Mouse (Mus musculus): ENCODE measurements around the gene Psenen. TPM values are rescaled to one million over a fixed set of nuclear protein-coding genes. Genes with fewer than 3 reads are reported as not detected.
A peak's percentile ranks its signal among the peaks of the same experiment; 100 is the strongest.

Gene Psenen
- 72.0 and 90.4 TPM in 2 replicates for total RNA-seq (2014; rRNA removed)
- 154 and 155 TPM in 2 replicates for polyA plus RNA-seq (2015; fragmentation: Nextera tagmentation; extraction: Ambion mirVana)

GRCm38 (mm10) chr7:30563117-30563905, at the start of gene Psenen, which contains the start of the genes U2af1l4 and Gm49396:
Gene Psenen, minus strand, starts transcription at chr7:30563627.
Gene U2af1l4, plus strand, starts transcription at chr7:30563301.
Gene Gm49396, plus strand, starts transcription at chr7:30563344.
- peak within 1 kb of the TSS; percentile 63 for H3K4me3 ChIP-seq (ENCODE audit: low read length)
- WGBS: under 1% methylated on average over 45 of the region's 45 CpGs
- peaks cover 8% of the 10 kb centered on the region for H3K4me1 ChIP-seq (ENCODE audit: insufficient read depth, low read length)
- ATAC-seq (peak; percentile 87), DNase-seq (ENCODE audit: low spot score) (peak; percentile 99)
- peak within 1 kb of the TSS; percentile 89 for H3K27ac ChIP-seq
- peak within 1 kb of the TSS; percentile 90 for H3K4me2 ChIP-seq (ENCODE audit: low read depth, low read length)
- H3K27me3 ChIP-seq (ENCODE audit: insufficient read depth, low read length): no peaks in the 10 kb centered on the region
- H3K9ac ChIP-seq (replicated peaks; ENCODE audit: low read length): peak within 1 kb of the TSS; percentile 65
- no peaks in the 10 kb centered on the region for H3K9me3 ChIP-seq (ENCODE audit: low read length)
- peaks cover 26% of the 10 kb centered on the region for H3K36me3 ChIP-seq (ENCODE audit: insufficient read depth, low read length)
- TF ChIP-seq CTCF (IDR thresholded peaks at IDR 0.05; ENCODE audit: low read depth): 0 out of 2 replicates have a peak, but pooled peaks have one; percentile 9

GRCm38 (mm10) chr7:30612654-30613402, 49.4 kb upstream of the Psenen start, which contains the start of gene Upk1a:
Gene Upk1a, minus strand, starts transcription at chr7:30612847.
- no peaks in the 10 kb centered on the region for H3K4me1 ChIP-seq (ENCODE audit: insufficient read depth, low read length)
- H3K36me3 ChIP-seq (ENCODE audit: insufficient read depth, low read length): peaks cover 12% of the 10 kb centered on the region; the same call in 1 of the 2 replicates
- no peaks in the 10 kb centered on the region for H3K9me3 ChIP-seq (ENCODE audit: low read length)
- ATAC-seq (no peak), DNase-seq (ENCODE audit: low spot score) (no peak)
- WGBS: 85% methylated on average over 8 of the region's 8 CpGs
- no peak within 1 kb of the TSS for H3K9ac ChIP-seq (replicated peaks; ENCODE audit: low read length)
- H3K4me2 ChIP-seq (ENCODE audit: low read depth, low read length): no peak within 1 kb of the TSS
- H3K4me3 ChIP-seq (ENCODE audit: low read length): no peak within 1 kb of the TSS
- no peak for TF ChIP-seq CTCF (IDR thresholded peaks at IDR 0.05; ENCODE audit: low read depth)
- no peak within 1 kb of the TSS for H3K27ac ChIP-seq
- H3K27me3 ChIP-seq (ENCODE audit: insufficient read depth, low read length): no peaks in the 10 kb centered on the region

DNA sequence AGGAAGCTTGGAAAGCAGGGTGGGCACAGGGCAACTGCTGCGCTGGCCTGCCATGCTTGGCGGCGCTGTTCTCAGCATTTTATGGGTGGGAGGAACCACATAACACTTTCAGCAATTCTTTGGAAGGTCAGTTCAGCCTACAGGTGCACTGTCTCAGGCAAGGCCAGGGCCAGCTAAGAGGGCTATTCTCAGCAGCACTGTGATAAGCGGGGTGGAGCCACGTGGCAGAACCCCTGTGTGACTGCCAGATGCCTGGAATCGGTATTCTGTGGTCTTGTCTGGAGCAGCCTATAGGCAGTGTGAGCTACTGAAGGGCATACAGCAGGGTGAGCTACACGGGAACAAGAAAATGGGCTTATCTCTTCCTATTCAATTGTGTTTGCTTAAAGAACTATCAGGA, 46.6 kb upstream of the Psenen start:
- no peaks in the 10 kb centered on the region for H3K36me3 ChIP-seq (ENCODE audit: insufficient read depth, low read length)
- no peak overlapping the region for H3K4me3 ChIP-seq (ENCODE audit: low read length)
- no peak overlapping the region for H3K9ac ChIP-seq (replicated peaks; ENCODE audit: low read length)
- DNase-seq (ENCODE audit: low spot score) (no peak), ATAC-seq (no peak)
- TF ChIP-seq CTCF (IDR thresholded peaks at IDR 0.05; ENCODE audit: low read depth): no peak
- no peaks in the 10 kb centered on the region for H3K9me3 ChIP-seq (ENCODE audit: low read length)
- H3K4me1 ChIP-seq (ENCODE audit: insufficient read depth, low read length): no peaks in the 10 kb centered on the region
- H3K27me3 ChIP-seq (ENCODE audit: insufficient read depth, low read length): no peaks in the 10 kb centered on the region
- no peak overlapping the region for H3K4me2 ChIP-seq (ENCODE audit: low read depth, low read length)
- 66% methylated on average over 7 of the region's 7 CpGs for WGBS
- no peak overlapping the region for H3K27ac ChIP-seq

- H3K9me3 ChIP-seq (ENCODE audit: low read length): no peaks in the 10 kb centered on the region
- H3K4me3 ChIP-seq (ENCODE audit: low read length): no peak overlapping the region
- H3K27ac ChIP-seq: no peak overlapping the region
- no peak overlapping the region; the same call in 1 of the 2 replicates for H3K9ac ChIP-seq (replicated peaks; ENCODE audit: low read length)
- TF ChIP-seq CTCF (IDR thresholded peaks at IDR 0.05; ENCODE audit: low read depth): no peak
- WGBS: 55% methylated on average over 14 of the region's 16 CpGs
- no peaks in the 10 kb centered on the region for H3K36me3 ChIP-seq (ENCODE audit: insufficient read depth, low read length)
- ATAC-seq: no peak
- no peaks in the 10 kb centered on the region for H3K27me3 ChIP-seq (ENCODE audit: insufficient read depth, low read length)
- H3K4me1 ChIP-seq (ENCODE audit: insufficient read depth, low read length): no peaks in the 10 kb centered on the region
- H3K4me2 ChIP-seq (ENCODE audit: low read depth, low read length): no peak overlapping the region
- DNase-seq (ENCODE audit: low spot score): no peak
These were observed 45.0 kb upstream of the Psenen start for GRCm38 (mm10) chr7:30608476-30608875.

DNA sequence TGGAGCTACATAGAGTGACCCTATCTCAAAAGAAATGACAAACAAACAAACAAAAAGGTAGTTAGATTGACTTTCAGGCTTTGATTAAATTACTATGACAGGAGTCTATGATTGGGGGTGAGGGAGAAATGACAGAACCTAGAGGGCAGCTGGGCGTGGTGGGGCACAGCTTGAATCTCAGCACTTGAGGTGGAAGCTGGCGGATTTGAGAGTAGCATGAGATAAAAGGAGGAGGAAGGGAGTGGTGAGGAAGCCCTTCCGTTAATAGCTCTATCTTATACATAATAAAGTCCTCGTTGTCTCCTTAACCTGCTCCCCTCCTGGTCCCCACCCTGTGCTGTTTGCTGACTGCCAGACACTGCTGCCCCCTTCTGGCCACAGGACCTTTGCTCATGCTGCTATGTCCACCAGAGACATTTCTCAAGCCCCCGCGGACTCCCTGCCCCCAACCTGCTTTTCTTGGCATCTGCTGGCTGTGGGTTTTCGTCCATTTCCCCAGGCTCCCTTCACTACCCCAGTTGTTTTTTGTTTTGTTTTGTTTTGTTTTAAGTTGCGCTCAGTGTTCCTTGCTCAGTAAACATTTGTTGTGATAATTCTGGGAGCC, 44.4 kb upstream of the Psenen start:
- no peak overlapping the region for H3K4me2 ChIP-seq (ENCODE audit: low read depth, low read length)
- no peaks in the 10 kb centered on the region for H3K4me1 ChIP-seq (ENCODE audit: insufficient read depth, low read length)
- ATAC-seq: peak; percentile 56; the same call in 1 of the 2 replicates
- TF ChIP-seq CTCF (IDR thresholded peaks at IDR 0.05; ENCODE audit: low read depth): peak; percentile 67
- peak; percentile 66 for DNase-seq (ENCODE audit: low spot score)
- no peaks in the 10 kb centered on the region for H3K9me3 ChIP-seq (ENCODE audit: low read length)
- no peaks in the 10 kb centered on the region for H3K36me3 ChIP-seq (ENCODE audit: insufficient read depth, low read length)
- no peaks in the 10 kb centered on the region for H3K27me3 ChIP-seq (ENCODE audit: insufficient read depth, low read length)
- WGBS: 27% methylated on average over 8 of the region's 8 CpGs
- H3K9ac ChIP-seq (replicated peaks; ENCODE audit: low read length): no peak overlapping the region; the same call in 1 of the 2 replicates
- no peak overlapping the region for H3K27ac ChIP-seq
- no peak overlapping the region for H3K4me3 ChIP-seq (ENCODE audit: low read length)

- H3K4me2 ChIP-seq (ENCODE audit: low read depth, low read length): no peak overlapping the region
- H3K27ac ChIP-seq: no peak overlapping the region
- H3K4me1 ChIP-seq (ENCODE audit: insufficient read depth, low read length): no peaks in the 10 kb centered on the region
- no peak overlapping the region for H3K4me3 ChIP-seq (ENCODE audit: low read length)
- H3K9me3 ChIP-seq (ENCODE audit: low read length): no peaks in the 10 kb centered on the region
- no peak overlapping the region for H3K9ac ChIP-seq (replicated peaks; ENCODE audit: low read length)
- H3K27me3 ChIP-seq (ENCODE audit: insufficient read depth, low read length): no peaks in the 10 kb centered on the region
- no peak for ATAC-seq
- no peak for TF ChIP-seq CTCF (IDR thresholded peaks at IDR 0.05; ENCODE audit: low read depth)
- no peak for DNase-seq (ENCODE audit: low spot score)
- no peaks in the 10 kb centered on the region for H3K36me3 ChIP-seq (ENCODE audit: insufficient read depth, low read length)
- 90% methylated on average over 8 of the region's 8 CpGs for WGBS
These were observed 41.5 kb upstream of the Psenen start for GRCm38 (mm10) chr7:30604944-30605343.
